Mouse (Mus musculus) testis, postnatal 14 days (tissue): ENCODE measurements around the gene Plxnb1.
"Not testable (repeated sequence)": the region's sequence is repeated elsewhere in the genome, so short reads cannot be mapped to it uniquely, and the experiment has no call there.

Experiments
- DNase-seq: peaks from one replicate; pipeline ENCODE4 v3.0.0; 2021; ENCODE audit warnings: low spot score

Plxnb1 gene

DNA sequence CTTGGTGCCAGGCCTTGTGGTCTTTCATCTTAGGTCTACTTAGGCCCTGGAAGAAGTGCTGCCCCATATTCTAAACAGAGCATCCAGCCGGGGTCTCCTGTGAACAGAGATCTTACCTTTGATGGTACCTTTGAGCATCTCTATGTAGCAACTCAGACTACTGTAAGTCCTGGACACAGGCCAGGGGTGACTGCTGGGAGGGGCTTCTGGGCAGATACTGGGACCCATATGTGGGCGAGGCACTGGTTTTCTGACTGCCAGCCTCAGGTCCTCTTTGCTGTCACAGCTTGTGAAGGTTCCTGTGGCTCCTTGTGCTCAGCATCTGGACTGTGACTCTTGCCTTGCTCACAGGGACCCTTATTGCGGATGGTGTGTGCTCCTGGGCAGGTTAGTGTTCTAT is 7.4 kb downstream of the Plxnb1 start:
- DNase-seq, result no peak

DNA sequence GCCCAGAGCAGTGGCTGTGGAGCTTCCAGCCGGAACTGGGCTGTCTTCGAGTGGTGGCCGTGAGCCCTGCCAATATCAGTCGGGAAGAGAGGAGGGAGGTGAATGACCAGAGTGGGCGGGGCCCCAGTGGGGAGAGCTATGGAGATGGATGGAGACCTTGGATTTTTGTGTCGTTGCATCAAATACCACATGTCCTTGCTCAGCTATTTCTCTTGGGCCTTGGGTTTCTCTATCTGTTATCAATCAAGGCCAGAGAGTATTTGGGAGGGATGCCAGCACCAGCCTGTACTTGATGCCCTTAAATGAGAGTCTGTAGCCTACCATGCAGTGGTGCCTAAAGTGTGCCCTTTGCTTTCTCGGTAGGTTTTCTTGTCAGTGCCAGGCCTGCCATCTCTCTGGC is 8.1 kb downstream of the Plxnb1 start:
- peak; percentile 38 for DNase-seq

DNA sequence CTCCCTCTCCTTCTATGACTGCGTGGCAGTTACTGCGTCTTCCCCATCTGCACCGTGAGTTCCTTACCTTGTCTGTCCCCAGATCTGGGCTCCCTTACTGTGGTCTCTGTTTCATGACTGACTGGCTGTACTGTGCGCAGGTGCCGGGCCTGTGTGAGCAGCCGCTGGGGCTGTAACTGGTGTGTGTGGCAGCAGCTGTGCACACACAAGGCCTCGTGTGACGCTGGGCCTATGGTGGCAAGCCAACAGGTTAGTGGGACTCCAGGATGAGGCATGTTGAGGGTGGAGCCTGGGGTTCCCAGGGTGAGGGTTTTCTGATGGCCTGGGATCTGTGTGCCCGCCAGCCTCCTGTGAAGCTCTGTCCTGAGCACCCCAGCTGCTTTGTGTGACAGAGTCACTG is 8.9 kb downstream of the Plxnb1 start:
- no peak for DNase-seq

DNA sequence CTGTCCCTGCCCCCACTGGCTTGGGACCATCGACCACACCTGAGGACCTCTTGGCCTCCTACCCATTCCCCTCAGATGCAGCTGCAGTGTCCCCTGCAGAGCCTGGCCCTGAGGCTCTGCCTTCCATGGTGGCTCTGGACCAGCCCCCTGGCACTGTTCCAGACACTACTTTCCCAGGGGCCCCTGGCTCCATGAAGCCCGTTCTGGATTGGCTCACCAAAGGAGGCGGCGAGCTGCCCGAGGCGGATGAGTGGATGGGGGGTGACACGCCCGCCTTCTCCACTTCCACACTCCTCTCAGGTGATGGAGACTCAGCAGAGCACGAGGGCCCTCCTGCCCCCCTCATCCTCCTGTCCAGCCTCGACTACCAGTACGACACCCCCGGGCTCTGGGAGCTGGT is 9.8 kb downstream of the Plxnb1 start:
- DNase-seq, result no peak

DNA sequence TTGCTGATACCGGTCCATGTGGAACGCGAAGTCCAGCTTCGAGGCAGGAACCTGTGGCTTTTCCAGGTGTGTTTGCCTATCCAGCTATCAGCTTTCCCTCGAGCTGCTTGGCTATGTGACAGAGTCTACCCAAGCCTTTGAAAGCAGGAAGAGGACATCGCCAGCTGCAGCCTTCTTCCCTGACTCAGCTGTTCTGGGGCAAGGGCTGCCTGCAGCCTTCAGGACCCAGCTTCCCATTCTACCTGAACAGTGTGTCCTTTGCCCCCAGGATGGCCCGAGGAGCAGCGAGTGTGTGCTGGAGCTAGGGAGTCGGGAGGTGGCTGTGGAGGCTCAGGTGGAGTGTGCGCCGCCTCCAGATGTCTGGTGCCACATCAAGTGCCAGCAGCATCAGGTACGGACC is 10.5 kb downstream of the Plxnb1 start:
- DNase-seq, result no peak

DNA sequence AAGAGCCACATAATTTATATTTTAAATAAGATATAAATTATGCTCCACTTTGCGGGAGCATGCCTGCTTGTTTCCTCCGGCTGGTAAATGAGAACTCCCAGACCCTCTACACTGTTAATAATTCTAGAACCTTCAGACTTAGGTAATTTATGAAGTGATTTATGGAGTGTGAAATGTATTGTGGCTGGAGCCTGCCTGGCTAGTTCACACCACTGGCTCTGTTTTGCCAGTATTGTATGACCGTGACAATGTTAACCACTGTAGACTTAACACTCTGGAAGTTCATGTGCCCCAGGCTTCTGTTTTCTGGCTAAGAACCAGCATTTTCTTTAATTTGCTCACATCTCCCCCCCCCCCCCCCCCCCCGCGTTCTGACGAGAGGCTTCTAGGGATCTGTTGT is 12.2 kb downstream of the Plxnb1 start:
- no peak for DNase-seq

DNA sequence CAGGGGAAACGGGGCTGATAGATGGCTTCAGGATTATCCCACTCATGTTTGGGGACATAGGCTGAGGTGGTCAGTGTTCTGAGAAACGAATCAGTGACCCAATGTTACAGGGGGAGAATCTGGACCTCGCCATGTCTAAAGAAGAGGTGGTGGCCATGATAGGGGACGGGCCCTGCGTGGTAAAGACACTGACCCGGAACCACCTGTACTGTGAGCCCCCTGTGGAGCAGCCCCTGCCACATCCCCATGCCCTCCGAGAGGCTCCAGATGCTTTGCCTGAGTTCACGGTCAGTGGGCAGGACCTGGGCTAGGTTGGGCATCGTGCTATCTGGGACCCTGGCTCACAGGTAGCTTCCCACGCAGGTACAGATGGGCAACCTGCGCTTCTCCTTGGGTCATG is 15.1 kb downstream of the Plxnb1 start:
- DNase-seq, result no peak

DNA sequence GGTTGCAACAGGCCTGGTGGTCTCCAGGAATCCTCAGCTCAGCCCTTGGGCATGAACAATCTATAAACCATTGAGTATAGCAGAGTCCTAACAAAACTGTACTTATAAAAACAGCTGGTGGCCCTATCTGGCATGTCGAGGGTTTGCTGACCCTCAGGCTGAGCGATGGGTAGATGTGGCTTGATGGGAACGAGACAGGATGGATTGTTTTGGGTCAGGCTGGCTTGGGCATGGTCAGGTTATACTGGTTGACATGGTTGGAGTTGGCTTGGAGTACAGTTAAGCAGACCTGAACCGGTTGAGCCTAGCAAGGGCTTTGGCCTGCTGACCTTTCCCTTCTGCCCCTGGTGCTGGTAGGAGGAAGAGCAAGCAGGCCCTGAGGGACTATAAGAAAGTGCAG is 15.9 kb downstream of the Plxnb1 start:
- DNase-seq, result no peak

DNA sequence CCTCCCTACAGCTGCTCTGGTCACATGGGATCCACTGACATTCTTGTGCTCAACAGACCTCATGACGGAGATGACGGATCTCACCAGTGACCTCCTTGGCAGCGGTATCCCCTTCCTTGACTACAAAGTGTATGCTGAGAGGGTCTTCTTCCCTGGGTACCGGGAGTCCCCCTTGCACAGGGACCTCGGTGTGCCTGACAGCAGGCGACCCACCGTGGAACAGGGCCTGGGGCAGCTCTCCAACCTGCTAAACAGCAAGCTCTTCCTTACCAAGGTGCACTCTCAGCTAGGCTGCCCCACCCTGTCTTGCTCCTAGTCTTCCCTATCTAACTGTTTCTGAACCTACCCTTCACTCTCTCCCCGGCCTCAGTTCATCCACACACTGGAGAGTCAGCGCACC is 16.4 kb downstream of the Plxnb1 start:
- no peak for DNase-seq

DNA sequence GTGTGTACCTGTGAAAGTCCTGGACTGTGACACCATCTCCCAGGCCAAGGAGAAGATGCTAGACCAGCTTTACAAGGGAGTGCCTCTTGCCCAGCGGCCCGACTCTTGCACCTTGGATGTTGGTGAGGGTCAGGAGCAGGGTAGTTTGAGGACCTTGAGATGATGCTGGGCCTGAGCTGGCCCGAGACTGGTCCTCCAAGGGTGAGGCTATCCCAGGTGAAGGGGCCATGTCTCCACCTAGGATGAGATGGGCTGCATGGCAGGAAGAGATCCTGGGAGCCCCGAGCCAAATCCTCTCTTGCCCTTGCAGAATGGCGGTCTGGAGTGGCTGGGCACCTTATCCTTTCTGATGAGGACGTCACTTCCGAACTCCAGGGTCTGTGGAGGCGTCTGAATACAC is 18.1 kb downstream of the Plxnb1 start:
- DNase-seq, result no peak

DNA sequence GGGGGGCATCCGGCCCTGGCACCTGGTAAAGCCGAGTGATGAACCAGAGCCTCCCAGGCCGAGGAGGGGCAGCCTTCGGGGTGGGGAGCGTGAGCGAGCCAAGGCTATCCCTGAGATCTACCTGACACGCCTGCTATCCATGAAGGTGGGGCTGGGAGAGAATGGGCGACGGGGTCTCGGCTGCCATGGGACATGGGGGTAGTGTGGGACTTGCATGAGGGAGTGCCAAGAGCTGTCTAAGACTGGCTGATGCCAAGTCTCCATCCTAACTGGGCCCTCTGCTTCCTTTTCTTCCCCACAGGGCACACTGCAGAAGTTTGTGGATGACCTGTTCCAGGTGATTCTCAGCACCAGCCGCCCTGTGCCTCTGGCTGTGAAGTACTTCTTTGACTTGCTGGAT is 19.1 kb downstream of the Plxnb1 start:
- DNase-seq, result no peak

DNA sequence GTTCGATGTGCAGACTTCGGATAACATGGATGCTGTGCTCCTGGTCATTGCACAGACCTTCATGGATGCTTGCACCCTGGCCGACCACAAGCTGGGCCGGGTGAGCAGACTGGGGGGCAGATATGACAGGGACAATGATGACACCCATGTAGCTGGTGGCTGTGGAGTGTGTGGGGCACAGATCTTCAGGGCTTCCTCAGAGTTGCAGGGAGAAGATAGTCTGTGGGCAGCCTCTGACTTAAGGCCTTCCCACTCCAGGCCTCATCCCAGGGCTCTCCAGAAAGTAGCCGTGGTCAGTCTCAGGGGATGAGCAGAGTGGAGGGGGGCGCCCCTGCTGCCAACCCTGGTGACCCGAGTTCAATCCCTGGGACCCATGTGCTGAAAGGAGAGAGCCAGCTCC is 19.7 kb downstream of the Plxnb1 start:
- no peak for DNase-seq

DNA sequence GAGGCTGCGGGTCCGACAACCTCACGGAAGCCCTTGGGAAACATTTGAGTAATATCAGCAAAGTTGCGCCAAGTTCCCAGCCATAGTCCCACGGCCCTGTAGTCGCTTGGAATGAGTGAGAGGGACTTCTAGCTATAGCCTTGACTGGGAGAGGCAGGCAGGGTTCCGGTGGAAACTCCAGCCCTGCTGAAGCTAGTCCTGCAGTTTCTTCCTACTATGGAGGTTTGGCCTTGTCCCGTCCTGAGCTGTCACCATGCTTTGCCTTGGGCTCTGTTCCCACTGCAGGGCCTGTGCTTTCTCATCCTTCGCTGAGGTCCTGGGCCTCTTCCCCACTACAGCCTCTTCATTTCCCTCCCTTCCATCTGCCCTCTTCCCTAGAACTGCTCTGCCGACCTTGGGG is 21.0 kb downstream of the Plxnb1 start:
- no peak for DNase-seq

DNA sequence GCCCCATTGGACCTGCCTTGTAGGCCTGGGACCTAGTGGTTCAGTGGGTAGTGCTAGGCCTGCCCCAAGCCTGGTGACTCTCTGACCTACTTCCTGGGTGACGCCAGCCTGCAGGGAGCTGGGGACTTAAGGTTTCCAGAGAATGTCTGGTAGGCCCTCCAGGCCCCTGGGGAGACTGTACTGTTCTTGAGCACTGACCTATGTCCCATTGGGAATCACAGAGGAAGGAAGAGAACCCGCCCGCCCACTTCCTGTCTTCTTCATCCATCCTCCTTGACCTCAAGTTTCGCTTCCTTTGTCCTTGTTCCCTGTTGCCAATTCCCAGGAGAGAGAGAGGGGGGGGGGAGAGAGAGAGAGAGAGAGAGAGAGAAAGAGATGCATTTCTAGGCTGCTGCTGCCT is 22.9 kb downstream of the Plxnb1 start:
- no peak for DNase-seq

DNA sequence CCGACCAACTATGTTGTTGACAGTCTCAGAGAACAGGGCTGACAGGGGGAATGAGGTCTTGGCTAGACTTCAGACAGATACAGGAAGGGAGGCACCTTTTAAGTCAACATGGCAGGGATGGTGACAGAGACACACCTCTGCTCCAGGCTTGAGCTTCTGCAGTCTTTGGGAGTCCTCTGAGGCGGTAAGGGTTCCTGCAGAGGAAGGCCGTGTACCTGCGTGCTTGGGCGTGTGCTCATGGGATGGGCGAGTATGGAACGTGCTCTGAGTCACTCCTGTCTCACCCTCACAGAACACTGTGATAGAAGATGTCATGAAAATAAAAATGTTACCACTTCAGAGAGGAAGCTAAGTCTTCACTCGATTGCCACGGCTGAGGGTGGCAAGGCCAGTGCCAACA is 24.4 kb downstream of the Plxnb1 start:
- no peak for DNase-seq

DNA sequence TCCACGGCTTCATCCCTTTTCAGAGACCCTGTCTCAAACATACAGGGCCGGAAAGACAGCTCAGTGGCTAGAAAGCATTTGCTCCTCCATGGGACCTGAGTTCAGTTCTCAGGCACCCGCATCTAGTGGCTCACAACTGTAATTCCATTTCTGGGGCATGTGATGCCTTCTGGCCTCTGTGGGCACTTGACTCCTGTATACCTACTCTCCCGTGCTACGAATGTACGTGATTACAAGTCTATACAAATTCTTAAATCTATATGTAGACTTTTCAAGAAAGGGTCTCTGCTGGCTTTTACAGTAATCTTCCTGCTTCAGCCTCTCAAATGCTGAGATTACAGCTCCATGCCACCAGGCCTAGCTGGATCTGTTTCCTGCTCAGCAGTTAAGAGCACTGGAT is 25.8 kb downstream of the Plxnb1 start:
- no peak for DNase-seq

DNA sequence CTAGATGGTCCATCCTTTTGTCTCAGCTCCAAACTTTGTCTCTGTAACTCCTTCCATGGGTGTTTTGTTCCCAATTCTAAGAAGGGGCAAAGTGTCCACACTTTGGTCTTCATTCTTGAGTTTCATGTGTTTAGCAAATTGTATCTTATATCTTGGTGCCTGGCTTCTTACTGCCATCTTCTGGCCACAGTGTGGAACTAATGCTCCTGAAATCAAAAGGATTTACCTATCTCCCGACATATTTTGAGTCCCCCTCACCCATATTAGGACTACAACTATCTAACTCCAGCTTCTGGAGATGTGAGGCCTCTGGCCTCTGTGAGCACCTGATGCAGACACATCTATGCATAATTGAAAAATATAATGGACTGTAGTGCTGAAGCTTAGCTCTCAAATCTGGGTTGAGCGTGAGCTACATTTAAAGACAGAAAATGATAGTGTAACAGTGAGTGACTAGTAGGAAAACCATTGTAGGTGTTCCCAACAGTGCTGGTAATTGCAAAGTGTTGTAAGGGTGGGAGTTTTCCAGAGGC is 27.4 kb downstream of the Plxnb1 start:
- DNase-seq, result no peak

DNA sequence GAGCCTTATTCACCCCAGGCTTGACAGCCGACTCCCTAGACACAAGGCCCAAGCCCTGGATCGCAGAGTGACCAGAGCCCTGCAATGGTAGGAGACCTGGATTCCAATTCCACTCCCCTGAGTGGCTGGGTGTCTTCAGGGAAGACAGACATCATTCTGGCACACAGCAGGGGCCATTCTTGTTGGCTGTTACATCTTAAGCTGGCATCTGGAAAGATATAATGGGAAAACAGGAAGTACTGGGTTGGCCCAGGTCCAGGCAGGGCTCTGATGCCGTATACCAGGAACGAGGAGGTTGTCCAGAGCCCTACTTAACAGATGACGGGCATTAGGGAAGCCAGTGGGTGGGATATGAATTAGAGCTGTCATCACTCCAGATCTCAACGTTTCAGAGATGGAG is 28.1 kb downstream of the Plxnb1 start:
- no peak for DNase-seq

DNA sequence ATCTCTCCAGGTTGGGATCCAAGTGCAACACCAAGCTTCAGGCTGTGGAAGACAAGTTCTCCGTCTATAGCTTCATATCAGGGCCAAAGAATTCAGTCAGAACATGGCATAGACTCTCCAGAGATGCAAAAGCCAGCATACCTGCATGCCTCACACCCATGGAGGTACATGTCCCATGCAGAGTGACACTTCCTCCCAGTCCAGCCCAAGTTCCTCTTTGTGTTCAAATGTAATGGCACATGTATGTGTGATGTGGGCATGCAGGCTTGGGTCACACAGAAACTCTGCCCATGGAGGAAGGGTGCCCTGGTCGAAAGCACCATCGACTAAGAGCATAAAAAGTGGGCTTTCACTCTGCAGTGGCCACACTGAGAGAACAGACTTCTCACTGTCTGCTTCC is 29.0 kb downstream of the Plxnb1 start:
- no peak for DNase-seq

DNA sequence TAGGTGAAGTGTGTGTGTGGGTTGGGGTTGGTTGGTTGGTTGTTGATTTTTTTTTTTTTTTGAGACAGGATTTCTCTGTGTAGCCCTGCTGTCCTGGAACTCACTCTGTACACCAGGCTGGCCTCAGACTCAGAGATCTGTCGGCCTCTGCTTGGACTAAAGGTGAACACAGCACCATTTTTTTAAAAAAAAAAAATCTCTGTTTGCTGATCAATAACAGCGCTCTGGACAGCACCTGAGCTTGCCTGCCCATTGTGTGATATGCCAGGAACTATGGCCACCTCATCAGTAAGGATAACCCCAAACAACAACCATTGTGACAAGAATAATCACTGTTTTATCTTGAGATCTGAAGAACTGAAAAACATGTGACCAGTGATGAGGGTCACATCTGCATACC is 29.9 kb downstream of the Plxnb1 start:
- DNase-seq, result no peak

DNA sequence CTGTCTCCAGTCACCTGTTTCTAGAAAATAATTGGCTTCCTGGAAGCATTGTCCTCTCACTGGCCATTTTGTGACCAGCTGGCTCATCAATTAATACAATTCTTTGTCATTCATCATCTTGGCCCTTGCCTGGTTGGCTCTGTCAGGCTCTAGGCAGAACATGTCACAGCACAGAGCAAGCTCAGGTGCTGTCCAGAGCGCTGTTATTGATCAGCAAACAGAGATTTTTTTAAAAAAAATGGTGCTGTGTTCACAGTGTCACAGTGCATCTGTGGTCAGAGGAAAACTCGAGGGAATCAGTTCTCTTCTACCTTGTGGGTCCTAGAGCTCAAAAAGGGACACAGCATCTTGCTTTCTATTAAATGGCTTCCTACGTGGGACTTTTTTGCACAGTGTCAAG is 30.3 kb downstream of the Plxnb1 start:
- no peak for DNase-seq

DNA sequence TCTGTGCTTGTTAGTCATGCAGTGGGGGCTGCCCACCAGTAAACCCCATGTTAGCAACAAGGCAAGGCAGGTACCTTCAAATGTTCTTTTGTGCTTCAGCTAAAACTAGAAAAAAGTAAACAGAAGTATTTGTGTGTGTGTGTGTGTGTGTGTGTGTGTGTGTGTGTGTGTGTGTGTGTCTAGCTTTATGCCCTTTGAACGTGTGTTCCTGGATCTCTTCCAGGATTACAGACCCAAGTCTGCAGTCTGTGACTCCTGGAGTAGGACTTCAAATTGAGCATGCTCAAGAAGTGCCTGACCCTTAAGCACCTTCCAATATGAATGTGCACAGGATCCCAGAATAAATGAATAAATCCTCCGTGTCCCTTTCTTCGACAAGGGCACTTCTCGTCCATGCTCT is 31.9 kb downstream of the Plxnb1 start:
- DNase-seq, result no peak

DNA sequence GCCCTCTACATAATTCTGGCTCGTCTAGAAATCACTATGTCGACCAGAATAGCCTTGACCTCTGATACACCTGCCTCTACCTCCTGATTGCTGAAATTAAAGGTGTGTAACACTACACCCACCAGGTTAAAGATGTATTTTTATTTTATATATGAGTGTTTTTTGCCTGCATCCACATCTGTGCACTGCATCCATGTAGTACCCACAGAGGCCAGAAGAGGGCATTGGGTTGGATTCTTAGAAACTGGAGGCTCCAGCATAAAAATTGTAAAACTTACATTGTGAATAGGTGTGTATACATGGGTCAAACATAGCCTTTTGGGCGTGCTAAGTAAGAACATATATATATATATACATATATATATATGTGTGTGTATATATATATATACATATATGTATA is 33.0 kb downstream of the Plxnb1 start:
- DNase-seq, result no peak

DNA sequence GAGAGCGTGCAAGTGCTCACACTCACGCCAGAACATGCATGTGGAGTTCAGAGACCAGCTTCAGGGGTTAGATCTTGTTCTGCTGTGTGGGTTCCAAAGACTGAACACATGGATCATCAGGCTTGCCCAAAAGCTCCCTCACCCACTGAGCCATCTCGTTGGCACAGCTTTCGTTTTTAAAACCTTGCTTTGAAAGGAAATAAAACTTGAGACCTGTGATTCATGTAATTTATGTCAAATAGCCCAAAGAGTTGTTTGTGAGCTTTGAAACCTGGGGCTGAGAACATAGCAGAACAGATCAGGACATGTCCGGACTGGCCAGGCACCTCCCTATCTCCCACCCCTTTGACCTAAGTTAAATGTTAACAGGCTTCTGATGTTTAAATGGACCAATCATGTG is 34.9 kb downstream of the Plxnb1 start:
- DNase-seq, result no peak

DNA sequence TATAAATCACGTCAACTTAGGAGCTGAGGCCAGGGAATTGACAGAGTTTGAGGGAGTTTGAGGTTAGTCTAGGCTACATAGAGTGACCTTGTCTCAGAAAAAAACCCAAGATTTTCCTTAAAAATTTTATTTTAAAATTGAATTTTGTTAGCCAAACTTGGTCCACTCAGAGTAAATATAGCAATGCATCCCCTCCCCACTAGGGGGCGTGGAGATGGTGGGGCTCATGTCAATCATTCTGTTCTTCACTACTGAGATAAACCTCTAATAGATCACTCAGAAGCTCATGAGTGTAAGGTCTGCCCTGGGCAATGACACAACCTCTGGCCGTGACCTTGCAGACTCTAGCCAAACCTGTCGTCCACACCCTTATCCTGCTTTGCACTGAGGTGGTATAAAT is 45.2 kb downstream of the Plxnb1 start:
- DNase-seq, result not testable (repeated sequence)
